Mouse (Mus musculus) heart, postnatal 25 days (tissue): Measurements from ENCODE around the gene Fank1. TPM values are rescaled to one million over a fixed set of nuclear protein-coding genes. Genes with fewer than 3 reads are reported as not detected.

Experiments used
- DNase-seq: peaks from one replicate; pipeline ENCODE4 v3.0.0; 2022; ENCODE audit warnings: low spot score
- intact Hi-C: fragments of 180-260 bp; cut with DNase I; formaldehyde crosslinking; loops from one replicate; pipeline ENCODE4 v1.15.1; 2025
- total RNA-seq, 2 experiments: library from RNA; stranded (reverse); gene quantifications; 2 replicates each; pipeline ENCODE4 v1.2.3; 2021

The Fank1 gene
- total RNA-seq, 2 experiments from 2014 or later = not detected

DNA sequence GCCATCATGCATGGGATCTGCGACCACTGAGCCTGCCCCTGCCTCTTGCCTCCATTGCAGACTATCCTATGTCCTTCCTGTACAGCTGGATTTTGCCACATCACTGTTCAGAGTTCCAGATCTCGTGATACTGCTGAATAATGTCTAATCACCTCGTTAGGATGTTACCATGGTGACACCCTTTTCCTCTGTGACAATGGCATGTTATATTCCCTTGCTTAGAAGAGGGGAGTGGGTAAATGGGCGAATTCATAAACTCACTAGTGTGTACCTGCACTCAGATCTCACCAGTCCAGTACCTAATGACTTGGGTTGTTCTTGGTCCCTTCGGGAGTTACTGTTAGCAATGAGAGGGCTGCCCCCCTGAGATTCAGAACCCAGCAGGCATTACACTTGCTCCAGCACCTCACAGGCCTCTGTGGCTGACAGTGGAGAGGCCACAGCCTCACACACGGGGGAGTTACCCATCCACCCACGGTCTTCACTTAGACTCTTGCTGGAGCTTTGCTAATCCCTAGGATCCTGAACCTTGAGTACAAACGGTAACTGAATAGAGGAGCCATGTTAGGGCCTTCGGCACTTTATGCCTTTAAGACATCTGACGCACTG is 11.3 kb upstream of the Fank1 start:
- intact Hi-C loops = no loop called here
- no peak for DNase-seq

DNA sequence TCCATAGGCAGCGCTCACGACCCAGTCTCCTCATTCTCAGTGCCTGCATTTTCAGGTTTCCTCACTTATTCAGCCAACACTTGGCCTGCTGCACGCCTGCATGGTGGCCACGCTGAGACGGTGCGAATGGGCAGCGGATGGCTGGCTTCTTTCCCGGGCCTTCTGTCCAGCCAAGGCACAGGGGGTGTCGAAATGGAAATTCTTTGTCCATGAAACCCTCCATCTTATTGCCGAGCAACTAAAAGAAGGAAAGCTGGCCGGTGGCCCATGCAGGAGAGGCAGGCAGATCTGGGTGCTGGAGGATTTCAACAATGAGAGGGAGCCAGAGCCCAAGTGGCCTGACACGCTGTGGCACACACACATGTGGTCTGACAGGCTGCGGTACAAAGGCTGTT is 10.8 kb upstream of the Fank1 start:
- intact Hi-C loops = no loop called here
- peak; percentile 64 for DNase-seq

DNA sequence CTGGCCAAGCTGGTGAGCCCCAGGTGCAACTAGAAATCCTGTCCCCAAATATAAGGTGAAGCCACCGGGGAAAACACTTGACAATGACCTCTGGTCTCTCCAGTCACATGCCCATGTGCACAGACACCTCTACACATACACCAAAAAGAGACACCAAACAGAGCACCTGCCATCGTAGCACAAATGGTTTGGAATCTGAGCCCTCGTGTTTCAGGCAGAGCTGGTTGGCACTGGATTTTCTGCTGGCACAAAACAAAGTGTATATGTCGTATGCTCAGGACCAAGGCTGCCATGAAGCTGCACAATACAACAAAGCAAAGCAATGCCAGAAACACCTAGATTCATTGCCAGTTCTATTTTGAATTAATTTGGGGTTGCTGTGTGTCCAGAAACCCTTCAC is 8.6 kb upstream of the Fank1 start:
- intact Hi-C loops = no loop called here
- no peak for DNase-seq

DNA sequence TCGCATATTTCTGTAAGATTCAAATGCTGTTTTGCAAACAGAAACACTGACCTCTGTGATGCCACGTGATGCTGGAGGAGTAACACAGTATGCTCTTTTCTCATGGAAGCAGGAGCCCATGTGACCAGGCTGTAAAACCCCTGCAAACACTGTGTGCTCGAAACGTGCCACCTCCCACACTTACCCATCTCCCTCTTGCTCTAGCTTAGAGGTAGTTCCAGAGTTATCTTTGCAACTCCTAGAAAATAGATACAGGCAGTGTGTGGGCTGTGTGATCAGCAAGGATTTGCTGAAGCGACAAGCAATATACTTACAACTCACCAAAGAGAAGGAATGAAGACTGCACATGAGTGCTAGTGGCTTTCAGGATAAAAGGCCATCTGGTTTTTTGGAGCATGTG is 8.1 kb upstream of the Fank1 start:
- intact Hi-C loops = no loop called here
- no peak for DNase-seq

DNA sequence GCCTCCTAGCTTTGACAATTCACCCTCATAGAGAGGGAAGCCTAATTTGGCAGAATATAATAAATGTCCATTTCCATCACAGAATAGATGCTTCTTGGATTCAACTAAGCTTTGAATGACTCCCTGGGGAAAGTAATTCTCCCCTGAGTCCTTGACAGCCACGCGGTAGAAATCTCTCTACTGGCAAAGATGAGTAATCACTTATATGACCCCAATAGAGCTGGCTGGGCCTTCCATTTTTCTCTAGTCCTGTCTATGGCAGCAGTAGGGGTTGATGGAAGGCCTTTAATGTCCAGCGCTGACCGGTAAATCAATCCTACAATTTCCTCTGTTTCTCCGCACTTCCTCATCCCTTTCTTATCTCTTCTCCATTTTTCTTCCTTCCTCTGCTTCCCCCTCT is 1.5 kb upstream of the Fank1 start:
- DNase-seq = no peak
- intact Hi-C loops = no loop called here

DNA sequence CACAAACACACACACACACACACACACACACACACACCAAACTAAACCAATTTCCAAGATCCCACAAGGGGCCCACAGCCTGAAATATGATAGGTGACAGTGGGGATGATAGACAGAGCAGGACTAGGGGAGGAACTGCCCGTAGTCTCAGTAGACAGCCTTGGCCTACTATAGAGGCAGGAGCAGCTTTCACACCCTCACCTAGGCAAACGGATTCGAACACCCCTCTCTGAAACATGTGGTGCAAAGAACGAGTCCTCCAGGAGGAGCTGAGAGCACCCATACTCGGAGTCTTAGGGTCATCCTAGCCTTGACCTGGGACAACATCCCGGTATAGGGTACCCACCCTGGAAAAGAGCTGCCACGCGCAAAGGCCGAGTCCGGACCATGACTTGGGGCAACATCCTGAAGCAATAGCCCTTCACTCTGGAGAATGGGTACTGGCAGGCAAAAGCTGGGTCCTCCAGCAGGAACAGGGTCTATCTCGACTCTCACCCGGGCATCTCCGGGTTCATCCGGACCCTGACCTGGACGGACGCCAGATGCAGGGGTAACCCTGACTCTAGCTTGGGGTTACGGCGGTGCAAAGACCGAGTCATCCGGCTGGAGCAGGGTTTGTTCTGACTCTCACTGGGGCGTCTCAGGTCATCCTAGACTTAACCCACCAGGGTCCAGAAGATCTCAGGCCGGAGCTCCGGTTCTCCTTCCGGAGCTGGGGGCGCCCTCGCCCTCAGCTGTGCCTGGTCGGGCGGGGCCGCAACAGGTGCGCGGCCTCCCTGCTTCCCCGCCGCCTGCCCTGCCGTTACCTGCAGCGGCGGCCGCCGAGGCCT is 650 bp upstream of the Fank1 start:
- intact Hi-C loops = loop anchor here (2.0 kb wide), 1 partner anchor 67 kb away; the partner anchor contains the start of gene Bccip
- no peak for DNase-seq

DNA sequence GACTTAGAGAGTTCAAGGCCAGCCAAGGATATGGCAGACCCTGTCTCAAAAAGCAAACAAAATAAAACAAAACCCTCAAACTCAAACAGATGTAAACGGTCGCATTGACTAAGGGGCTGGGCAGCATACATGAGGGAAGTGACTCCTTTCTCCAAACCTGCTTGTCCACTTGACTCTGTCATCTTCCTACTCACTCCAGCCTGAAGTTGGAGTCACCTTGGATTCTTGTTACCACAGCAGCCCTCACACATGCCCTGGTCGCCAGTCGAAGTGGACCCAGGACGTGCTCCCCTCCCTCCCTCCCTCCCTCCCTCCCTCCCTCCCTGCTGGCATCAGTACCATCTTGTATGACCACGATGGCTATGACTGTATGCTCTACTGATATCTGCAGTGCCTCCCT is 4.9 kb downstream of the Fank1 start:
- no peak for DNase-seq
- intact Hi-C loops = no loop called here

DNA sequence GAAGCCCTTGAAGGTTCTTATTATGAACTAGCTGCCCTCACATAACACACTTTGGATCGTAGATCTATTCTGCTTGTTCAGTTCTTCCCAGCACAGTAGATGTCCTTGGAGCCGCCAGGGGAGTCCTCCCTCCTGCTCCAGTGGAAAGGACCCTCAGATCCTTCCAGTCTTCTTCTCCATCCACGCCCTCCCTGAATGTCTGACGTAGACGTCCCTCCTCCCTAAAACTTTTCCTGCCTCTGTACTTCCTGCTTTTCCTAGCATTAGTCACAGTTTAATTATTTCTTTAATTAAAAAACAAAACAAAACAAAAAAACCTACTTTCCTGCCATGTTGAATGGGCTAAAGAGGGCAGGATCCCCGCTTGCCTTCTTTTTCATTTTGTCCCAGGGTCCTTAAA is 5.3 kb downstream of the Fank1 start:
- DNase-seq = no peak
- intact Hi-C loops = no loop called here

DNA sequence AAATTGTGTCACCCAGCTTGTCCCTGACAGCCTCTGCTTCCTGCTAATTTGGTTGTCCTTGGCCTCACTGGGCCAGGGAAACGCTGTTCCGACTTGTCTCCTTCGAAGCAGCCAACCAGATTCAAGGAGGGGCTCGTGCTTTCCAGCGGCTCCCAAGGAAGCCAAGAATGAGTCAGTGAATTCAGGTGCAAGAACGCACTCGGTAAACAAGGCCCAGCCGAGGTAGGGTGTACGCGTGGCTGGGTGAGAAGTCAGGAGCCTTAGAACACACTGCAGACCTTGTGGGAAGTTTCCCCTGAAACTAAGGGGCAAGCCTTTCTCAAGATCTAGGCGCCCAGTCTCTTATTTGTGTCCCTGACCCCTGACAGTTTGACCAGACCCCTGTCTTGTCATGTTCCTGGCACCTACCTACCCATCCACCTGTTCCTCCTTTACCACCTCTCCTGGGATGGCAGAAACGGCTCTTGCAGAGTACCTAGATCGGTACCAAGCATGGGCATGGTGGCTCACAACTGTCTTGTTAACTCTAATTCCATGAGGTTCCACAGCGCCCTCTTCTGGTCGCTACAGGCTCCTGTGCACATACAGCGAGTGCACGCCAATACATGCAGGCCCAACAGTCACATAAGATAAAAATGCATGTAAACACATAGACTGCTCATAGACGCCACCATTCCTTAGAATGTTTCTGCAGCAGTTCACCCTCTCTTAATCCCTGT is 6.2 kb downstream of the Fank1 start, which contains the start of gene Dhx32:
Gene Dhx32 (minus strand): TSS at position 10 of the 719 bp plus-strand sequence.
- intact Hi-C loops = no loop called here
- peak; percentile 22 for DNase-seq

DNA sequence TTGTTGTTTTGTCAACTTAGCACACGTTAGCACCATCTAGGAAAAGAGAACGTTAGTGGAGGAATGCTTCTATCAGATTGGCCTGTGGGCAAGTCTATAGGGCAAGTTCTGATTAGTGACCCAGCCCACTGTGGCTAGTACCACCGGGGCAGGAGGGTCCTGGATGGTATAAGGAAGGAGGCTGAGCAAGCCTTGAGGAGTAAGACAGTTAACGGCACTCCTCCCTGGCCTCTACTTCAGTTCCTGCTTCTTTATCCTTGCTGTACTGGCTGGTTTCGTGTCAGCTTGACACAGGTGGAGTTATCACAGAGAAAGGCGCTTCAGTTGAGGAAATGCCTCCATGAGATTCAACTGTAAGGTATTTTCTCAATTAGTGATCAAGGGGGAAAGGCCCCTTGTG is 10.9 kb downstream of the Fank1 start:
- DNase-seq = no peak
- intact Hi-C loops = no loop called here

DNA sequence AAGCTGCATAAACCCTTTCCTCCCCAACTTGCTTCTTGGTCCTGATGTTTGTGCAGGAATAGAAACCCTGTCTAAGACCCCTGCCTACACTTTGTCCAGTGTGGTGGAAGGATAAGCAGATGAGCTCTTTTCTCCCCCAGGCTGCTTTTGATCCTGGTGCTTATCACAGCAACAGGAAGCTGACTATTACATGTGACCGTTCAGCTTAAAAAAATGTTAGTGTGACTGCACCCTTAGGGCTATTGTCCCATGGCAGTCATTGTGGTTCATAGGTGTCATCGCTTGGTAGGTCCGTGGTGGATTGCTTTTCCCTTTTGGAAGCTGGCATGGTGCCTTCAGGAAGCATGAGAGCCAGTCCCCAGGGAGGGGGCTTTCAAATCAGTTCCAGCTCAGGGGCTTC is 11.5 kb downstream of the Fank1 start:
- no peak for DNase-seq
- intact Hi-C loops = no loop called here

DNA sequence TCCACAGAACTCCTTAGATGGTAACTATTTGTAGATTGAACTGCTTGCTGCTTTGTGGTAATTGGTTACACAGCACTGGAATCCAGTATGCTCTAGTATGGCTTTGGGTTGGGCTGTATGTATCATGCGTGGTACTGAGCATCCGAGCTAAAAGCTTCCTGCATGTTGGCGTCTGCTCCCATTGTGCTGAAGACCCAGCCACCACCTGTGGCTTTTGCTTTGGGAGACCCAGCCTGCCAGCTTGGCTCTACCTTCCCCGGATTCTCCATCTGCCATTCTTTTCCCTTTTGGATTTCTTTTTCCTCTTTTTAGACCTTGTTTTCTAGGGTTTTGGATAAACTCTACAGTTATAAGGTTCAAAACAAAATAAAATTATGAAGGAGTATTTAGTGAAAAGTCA is 13.5 kb downstream of the Fank1 start:
- intact Hi-C loops = no loop called here
- no peak for DNase-seq

DNA sequence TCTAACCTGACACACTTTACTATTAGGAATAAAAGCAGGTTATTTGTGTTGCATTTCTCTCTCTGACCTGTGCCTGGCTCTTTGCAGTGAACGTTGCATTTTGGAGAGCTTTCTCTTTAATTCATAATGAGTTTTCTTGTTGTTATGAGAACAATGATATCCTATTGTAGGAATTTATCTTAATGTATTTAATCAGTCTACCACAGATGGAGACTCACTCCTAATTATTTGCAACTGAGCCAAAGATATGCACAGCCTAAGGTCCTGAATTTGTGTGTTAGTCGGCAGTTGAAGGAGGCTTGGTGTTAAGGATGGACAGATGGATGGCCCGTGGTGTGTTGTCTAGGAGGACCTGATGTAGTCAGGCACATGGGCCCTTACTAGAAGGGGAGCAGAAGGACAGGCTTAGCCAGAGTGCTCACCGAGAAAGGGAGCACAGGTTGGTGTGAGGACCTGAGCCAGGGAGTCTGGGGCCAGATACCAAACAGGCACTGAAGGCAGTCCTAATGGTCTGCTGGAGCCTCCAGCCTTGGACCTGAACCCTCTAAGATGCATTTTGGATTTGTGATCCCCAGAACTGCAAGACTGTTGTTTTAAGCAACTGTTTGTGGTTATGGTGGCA is 14.1 kb downstream of the Fank1 start:
- intact Hi-C loops = no loop called here
- DNase-seq = no peak

DNA sequence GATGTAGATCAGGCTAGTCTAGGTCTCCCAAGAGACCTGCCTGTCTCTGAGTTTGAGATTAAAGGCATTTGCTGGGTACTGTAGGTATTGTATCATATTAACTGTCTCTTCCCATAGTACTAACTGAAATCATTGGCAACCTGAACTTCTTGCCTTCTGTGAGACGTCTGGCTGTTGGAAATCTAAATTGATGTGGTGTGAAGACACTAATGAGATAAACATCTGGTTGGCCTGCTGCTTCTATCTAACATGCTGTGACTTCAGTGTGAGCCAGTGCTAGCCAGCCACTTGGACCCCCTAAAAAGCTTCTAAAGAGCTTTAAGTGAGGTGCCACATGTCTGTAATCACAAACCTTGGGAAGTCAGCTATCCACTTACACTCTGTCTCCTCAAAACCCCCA is 16.1 kb downstream of the Fank1 start:
- DNase-seq = no peak
- intact Hi-C loops = no loop called here

DNA sequence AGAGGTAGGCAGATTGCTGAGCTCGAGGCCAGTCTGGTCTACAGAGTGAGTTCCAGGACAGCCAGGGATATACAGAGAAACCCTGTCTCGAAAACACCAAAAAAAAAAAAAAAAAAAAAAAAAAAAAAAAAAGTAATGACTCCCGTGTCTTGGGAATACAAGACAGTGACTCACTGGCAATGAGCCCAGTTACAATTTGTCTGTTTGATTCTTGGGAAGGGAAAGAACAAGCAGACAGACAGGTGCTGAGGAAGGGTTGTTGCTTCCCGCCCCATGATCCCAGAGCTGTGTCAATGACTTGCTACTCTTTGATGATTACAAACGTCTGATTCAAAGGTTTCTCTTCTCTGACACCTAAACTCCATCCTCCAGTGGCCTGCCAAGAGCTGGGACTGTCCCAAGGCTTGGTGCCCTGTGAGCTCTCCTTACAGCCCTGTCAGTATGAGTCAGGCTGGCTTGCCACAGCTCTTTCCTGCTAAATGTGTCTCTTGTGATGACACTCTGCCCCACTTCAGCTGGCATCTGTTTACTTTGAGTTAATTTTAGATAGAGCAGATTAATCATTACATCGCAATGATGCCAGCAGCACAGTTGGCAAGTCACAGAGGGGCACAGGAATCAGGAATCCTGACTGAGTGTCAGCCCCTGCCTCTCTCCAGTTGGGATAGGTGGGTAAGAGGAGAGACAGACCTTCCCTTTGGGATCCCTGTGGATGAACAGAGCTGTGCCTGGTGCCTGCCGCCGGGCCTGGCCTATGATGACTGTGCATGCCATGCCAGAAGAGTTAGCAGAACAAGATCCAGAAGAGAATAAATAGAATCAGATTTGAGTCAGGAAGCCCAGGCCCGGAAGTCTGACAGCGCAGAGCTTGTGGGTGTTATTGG is 16.8 kb downstream of the Fank1 start:
- intact Hi-C loops = no loop called here

DNA sequence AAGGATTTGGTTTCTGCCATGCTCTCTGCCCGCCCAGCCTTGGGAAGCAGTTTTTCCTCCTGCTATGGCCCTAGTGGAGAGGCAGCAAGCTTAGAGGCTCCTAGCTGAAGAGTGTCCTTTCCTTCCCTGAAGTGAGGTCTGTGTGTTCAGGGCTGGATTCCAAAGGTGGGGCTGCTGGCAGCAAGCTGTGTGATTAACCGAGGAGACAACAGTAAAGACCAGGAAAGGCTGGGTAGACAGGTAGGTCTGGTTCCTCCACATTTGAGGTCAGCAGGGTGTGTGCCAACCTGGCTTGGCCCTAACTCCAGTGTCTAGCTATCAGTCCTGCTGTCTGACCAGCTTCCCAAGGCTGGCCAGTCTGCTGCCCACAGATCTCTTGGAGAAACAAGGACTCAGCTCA is 18.1 kb downstream of the Fank1 start:
- intact Hi-C loops = no loop called here
- no peak for DNase-seq

More for the DNA sequence above, 16.8 kb downstream of the Fank1 start:
- DNase-seq = no peak

DNA sequence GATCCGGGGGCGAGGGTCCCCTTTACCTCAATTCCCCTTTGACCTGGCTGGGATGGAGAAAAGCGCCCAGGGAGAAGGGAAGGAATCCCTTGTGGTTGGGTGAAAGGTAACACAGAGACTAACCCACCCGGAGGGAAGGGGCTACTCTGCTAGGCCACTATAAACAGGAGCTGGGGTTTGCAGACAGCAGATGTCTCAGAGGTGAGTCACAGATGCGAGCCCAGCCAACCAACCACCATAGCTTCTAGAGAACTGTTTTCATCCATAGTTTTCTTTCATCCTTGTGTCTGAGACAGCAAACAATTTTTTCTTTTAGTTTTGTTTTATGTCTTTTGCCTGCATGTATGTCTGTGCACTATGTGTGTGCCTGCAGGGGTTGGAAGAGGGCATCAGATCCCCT is 23.3 kb downstream of the Fank1 start:
- DNase-seq = no peak
- intact Hi-C loops = no loop called here

DNA sequence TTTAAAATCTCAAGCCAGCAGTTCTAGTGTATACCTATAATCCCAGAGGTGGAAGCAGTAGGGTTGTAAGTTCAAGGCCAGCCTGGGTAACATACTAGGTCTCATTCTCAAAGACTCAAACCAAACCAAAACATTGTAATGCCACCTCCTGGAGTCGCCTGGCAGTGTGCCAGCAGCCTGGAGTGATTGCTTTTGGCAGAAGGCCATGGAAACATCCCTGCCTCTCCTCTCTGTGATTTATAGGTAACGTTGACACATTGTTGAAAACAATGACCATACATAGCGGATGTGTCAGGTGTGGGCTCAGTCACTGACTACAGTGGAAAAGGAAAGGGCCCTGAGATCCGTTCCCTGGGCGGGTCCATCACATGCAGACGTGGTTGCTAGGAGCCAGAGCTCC is 25.2 kb downstream of the Fank1 start:
- intact Hi-C loops = no loop called here
- DNase-seq = no peak

DNA sequence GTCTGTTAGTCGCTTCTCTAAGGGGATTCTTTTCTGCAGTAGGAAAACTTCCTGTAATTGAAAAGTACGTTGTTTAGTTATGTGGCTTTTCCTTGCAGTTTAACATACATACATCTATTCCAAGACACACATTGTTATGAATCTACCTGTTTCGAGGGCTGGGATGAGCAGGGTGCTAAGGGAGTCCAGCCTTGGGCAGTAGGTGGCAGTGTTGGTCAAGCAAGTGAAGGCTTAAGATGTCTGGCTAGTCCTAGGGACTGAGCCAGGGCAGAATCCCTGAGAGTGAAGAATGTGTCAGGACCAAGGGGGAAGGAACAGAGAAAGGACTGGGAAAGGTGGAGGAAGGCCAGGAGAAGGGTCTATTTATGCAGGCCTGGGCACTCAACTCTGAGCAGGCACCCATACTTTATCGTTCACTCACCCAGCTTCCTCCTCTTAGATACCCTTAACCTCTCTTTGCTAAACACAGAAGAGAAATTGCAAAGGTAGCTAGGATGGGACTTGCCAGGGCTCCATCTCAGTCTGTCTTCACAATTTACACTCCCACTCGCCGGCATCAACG is 29.0 kb downstream of the Fank1 start:
- intact Hi-C loops = loop anchor here (5.0 kb wide), 1 partner anchor 417 kb away; no protein-coding TSS in a partner anchor
- no peak for DNase-seq
